Mouse (Mus musculus): ENCODE measurements around the gene Zfp551. TPM values are rescaled to one million over a fixed set of nuclear protein-coding genes. Genes with fewer than 3 reads are reported as not detected.

The Zfp551 gene
- polyA plus RNA-seq (2016; fragmentation: Nextera tagmentation; extraction: Ambion mirVana), result 3.0 and 3.1 TPM in 2 replicates

DNA sequence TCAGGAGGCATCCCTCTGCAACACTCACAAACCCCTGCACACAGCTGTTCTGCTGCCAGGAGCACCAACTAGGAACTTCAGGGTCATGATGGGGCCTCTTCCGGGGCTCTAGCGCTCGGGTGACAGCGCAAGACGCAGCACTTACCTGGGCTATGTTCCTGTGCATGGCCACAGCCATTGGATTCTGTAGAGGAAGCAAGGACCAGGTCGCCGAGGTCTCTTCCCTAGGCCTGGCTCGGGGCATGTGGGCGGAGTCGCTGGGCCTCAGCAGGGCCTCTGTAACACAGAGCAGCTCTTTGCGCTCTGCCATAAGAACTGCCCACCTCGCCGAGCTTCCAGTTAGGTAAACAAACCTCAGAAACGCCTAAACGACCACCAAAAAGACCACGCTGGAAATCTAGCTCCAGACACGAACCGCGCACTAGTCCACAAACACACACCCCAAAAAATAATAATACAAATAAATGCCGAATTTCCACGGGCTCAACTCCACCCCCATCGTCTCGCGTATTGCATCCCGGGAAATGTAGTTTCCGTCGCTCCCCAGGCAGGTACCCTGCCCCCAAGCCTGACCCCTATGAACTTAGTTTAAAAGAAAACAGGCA lies at the start of gene Zfp551:
Gene Zfp551, minus strand, starts transcription at position 507 of the 605 bp plus-strand sequence.
- peak; percentile 65 for DNase-seq (ENCODE audit: extremely low spot score, low spot score)
- H3K4me1 ChIP-seq, result peaks cover 9% of the 10 kb centered on the region
- H3K27ac ChIP-seq, result peak within 1 kb of the TSS; percentile 87
- no peaks in the 10 kb centered on the region for H3K27me3 ChIP-seq (ENCODE audit: poor library complexity, severe bottlenecking)
- H3K4me3 ChIP-seq, result peak within 1 kb of the TSS; percentile 64
- H3K9me3 ChIP-seq, result 0 out of 2 replicates have a peak, but pooled peaks cover 8% of the 10 kb centered on the region
- under 1% methylated on average over 27 of the region's 27 CpGs for WGBS
- H3K36me3 ChIP-seq (replicated peaks), result 0 out of 2 replicates have a peak, but pooled peaks cover 2% of the 10 kb centered on the region

DNA sequence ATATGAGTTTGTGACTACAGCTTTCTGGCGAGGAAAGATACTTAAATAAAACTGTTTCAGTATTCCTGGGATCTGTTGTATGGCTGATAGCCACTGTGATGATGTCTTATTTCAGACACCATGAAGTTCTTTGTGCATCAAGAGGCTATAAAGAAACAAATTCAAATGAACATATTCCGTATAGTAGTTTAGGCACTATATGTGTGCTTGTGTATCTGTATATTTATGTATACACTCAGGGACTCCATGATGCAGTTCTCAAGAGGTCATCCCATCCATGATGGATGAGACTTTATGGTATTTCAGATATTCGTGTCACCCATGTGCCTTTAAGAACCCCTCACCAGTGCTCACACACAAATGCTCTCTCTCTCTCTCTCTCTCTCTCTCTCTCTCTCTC lies 304 bp upstream of the Zfp551 start:
- Histone ChIP-seq H3K4me3 (peak overlapping the region; percentile 64), H3K9me3 (0 out of 2 replicates have a peak, but pooled peaks cover 8% of the 10 kb centered on the region), H3K36me3 (replicated peaks) (no peaks in the 10 kb centered on the region), H3K27ac (peak overlapping the region; percentile 87; the same call in 1 of the 2 replicates), H3K27me3 (ENCODE audit: poor library complexity, severe bottlenecking) (no peaks in the 10 kb centered on the region), H3K4me1 (peaks cover 9% of the 10 kb centered on the region)
- 62% methylated on average over 3 of the region's 3 CpGs for WGBS
- no peak for DNase-seq (ENCODE audit: extremely low spot score, low spot score)

DNA sequence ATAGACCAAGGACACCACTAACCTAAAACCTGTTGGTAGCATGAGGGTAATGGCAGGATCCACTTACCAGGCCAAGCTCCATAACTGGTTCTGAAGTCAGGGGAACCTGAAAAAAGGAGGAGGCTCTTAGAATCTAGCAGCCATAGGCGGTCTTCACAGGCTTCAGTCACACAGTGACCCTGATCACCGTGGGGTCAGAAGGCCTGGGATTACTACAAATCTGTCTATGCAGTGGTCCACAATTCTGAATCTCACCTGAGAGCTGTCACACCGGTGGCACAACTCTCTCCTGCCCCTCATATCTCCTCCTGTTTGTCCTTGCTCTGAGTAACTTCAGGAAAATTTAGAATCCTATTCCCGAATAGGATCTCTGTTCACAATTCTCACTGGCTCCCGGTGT lies 810 bp downstream of the Zfp551 start:
- Histone ChIP-seq H3K27me3 (ENCODE audit: poor library complexity, severe bottlenecking) (no peaks in the 10 kb centered on the region), H3K9me3 (peaks cover 8% of the 10 kb centered on the region; the same call in 1 of the 2 replicates), H3K27ac (peak overlapping the region; percentile 87), H3K4me3 (peak overlapping the region; percentile 64), H3K4me1 (peaks cover 9% of the 10 kb centered on the region), H3K36me3 (replicated peaks) (peaks cover 8% of the 10 kb centered on the region)
- DNase-seq (ENCODE audit: extremely low spot score, low spot score), result no peak
- WGBS, result 67% methylated on average over 5 of the region's 5 CpGs

DNA sequence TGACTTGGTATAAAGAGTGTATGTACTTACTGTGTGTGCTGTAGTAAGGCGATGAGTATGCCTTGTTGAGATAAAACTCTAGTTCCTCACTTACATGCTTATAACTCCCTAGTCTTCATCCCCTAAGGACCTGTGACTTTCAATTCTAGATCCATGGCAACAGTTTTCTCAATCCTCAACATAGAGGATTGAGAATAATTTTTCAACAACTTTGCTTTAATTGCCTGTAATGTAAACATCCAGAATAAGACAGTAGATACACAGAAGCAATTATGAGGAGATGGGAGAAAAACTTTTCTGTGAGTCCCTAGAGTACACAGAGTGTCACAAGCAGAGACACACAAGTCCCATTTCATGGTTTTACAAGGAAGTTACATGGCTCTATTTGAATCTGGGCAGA lies 53.4 kb downstream of the Zfp551 start, which contains the start of gene Vmn1r84:
Gene Vmn1r84, minus strand, starts transcription at position 101 of the 400 bp plus-strand sequence.
- H3K27me3 ChIP-seq (ENCODE audit: poor library complexity, severe bottlenecking), result no peaks in the 10 kb centered on the region
- no peak within 1 kb of the TSS for H3K27ac ChIP-seq
- WGBS, result 61% methylated on average over 1 of the region's 1 CpGs
- H3K36me3 ChIP-seq (replicated peaks), result no peaks in the 10 kb centered on the region
- H3K4me3 ChIP-seq, result no peak within 1 kb of the TSS
- H3K4me1 ChIP-seq, result no peaks in the 10 kb centered on the region
- peaks cover 23% of the 10 kb centered on the region for H3K9me3 ChIP-seq
- no peak for DNase-seq (ENCODE audit: extremely low spot score, low spot score)

Other genes with a start within 250 kb of the Zfp551 start
- not detected in 2 replicates for gene Vmn1r80, start 233.5 kb downstream of the Zfp551 start, polyA plus RNA-seq (2016; fragmentation: Nextera tagmentation; extraction: Ambion mirVana)
- gene Vmn1r81, start 154.5 kb downstream of the Zfp551 start, polyA plus RNA-seq (2016; fragmentation: Nextera tagmentation; extraction: Ambion mirVana), result not detected in 2 replicates
- gene Vmn1r82, start 122.3 kb downstream of the Zfp551 start, polyA plus RNA-seq (2016; fragmentation: Nextera tagmentation; extraction: Ambion mirVana), result not detected in 2 replicates
- not detected in 2 replicates for gene Vmn1r83, start 93.3 kb downstream of the Zfp551 start, polyA plus RNA-seq (2016; fragmentation: Nextera tagmentation; extraction: Ambion mirVana)
- gene Vmn1r84, start 53.5 kb downstream of the Zfp551 start, polyA plus RNA-seq (2016; fragmentation: Nextera tagmentation; extraction: Ambion mirVana), result not detected in 2 replicates
- gene Zfp606, start 55.5 kb upstream of the Zfp551 start, polyA plus RNA-seq (2016; fragmentation: Nextera tagmentation; extraction: Ambion mirVana), result 32.5 and 33.3 TPM in 2 replicates
- gene 2900092C05Rik, start 89.8 kb upstream of the Zfp551 start, polyA plus RNA-seq (2016; fragmentation: Nextera tagmentation; extraction: Ambion mirVana), result not detected in 2 replicates
- gene Vmn2r53, start 186.0 kb upstream of the Zfp551 start, polyA plus RNA-seq (2016; fragmentation: Nextera tagmentation; extraction: Ambion mirVana), result not detected in 2 replicates
- gene Vmn2r54, start 217.6 kb upstream of the Zfp551 start, polyA plus RNA-seq (2016; fragmentation: Nextera tagmentation; extraction: Ambion mirVana), result not detected in 2 replicates